Mouse (Mus musculus) bone marrow macrophage, adult 2 months (primary cell): ENCODE measurements around the gene Lrp10.

Source experiments
- CTCF ChIP-seq: IDR thresholded peaks from 2 replicates; pipeline ENCODE4 v1.5.1; 2012; ENCODE audit warnings: low read depth, mild to moderate bottlenecking, low read length, moderate library complexity
- POLR2A ChIP-seq: IDR thresholded peaks from 2 replicates; pipeline ENCODE4 v1.6.1; 2012; ENCODE audit warnings: mild to moderate bottlenecking, low read depth, low read length, borderline replicate concordance

- no peak for TF ChIP-seq CTCF
- no peak for TF ChIP-seq POLR2A
Measured at GRCm38 (mm10) chr14:54463959-54464292, at the start of gene Lrp10.
